Mouse (Mus musculus) layer of hippocampus, adult 8-10 months (tissue): ENCODE measurements around the gene Zfp651. TPM values are rescaled to one million over a fixed set of nuclear protein-coding genes. Genes with fewer than 3 reads are reported as not detected.
A peak's percentile ranks its signal among the peaks of the same experiment; 100 is the strongest.

ENCODE experiments used
- DNase-seq, 2 experiments: peaks; one replicate each; pipeline ENCODE4 v3.0.0; 2022; ENCODE audit warnings: low spot score in 2 of 2
- total RNA-seq, 4 experiments: library from RNA; stranded (reverse); gene quantifications; 2 replicates each; pipeline ENCODE4 v1.2.4; 2022

Gene Zfp651
- total RNA-seq, result 100 to 1,000 TPM in 2 of 4 experiments, 10 to 100 TPM in 2; 97.3 to 102 (median 99.5) TPM

GRCm38 (mm10) chr9:121759091-121760081 is at the start of gene Zfp651:
Zfp651 (plus strand) TSS chr9:121759330.
- peak; percentile 63 to 64 for DNase-seq

GRCm38 (mm10) chr9:121709898-121710583 is 49.1 kb upstream of the Zfp651 start, which contains the start of gene Ss18l2:
Ss18l2 (plus strand) TSS chr9:121710329.
- peak; percentile 97 to 98 for DNase-seq

GRCm38 (mm10) chr9:121710584-121710975 is 48.5 kb upstream of the Zfp651 start:
- peak in 1 of 2 experiments; percentile 43 for DNase-seq

GRCm38 (mm10) chr9:121717048-121717447 is 42.1 kb upstream of the Zfp651 start:
- no peak for DNase-seq

- DNase-seq, result no peak
These were observed 40.9 kb upstream of the Zfp651 start for GRCm38 (mm10) chr9:121718070-121718705.

- peak; percentile 98 for DNase-seq
These were observed 40.3 kb upstream of the Zfp651 start, which contains the start of gene Nktr for GRCm38 (mm10) chr9:121718792-121719318. Nktr (plus strand) TSS chr9:121719169.

GRCm38 (mm10) chr9:121719347-121720331 is 39.5 kb upstream of the Zfp651 start:
- no peak for DNase-seq

GRCm38 (mm10) chr9:121740490-121740889 is 18.6 kb upstream of the Zfp651 start:
- DNase-seq, result no peak

- no peak for DNase-seq
These were observed 18.0 kb upstream of the Zfp651 start for GRCm38 (mm10) chr9:121741168-121741567.

- no peak for DNase-seq
These were observed 15.1 kb upstream of the Zfp651 start for GRCm38 (mm10) chr9:121744051-121744450.

GRCm38 (mm10) chr9:121752774-121753173 is 6.4 kb upstream of the Zfp651 start:
- no peak for DNase-seq

GRCm38 (mm10) chr9:121754624-121755023 is 4.5 kb upstream of the Zfp651 start:
- no peak for DNase-seq

- DNase-seq, result no peak
These were observed 2.3 kb upstream of the Zfp651 start for GRCm38 (mm10) chr9:121756785-121757184.

- peak in 1 of 2 experiments; percentile 47 for DNase-seq
These were observed 1.7 kb upstream of the Zfp651 start for GRCm38 (mm10) chr9:121757432-121757831.

- DNase-seq, result peak; percentile 12 to 21
These were observed 1.0 kb upstream of the Zfp651 start for GRCm38 (mm10) chr9:121757835-121758814.

GRCm38 (mm10) chr9:121760271-121761090 is 1.4 kb downstream of the Zfp651 start:
- DNase-seq, result peak in 1 of 2 experiments; percentile 53

- DNase-seq, result no peak
These were observed 2.0 kb downstream of the Zfp651 start for GRCm38 (mm10) chr9:121761091-121761665.
